Mouse (Mus musculus) MEL (cell line): ENCODE measurements around the gene Sms. TPM values are rescaled to one million over a fixed set of nuclear protein-coding genes. Genes with fewer than 3 reads are reported as not detected.

ENCODE experiments used
- DNase-seq: peaks from one replicate; pipeline ENCODE4 v3.0.0; 2011; ENCODE audit warnings: low read depth, low spot score
- H3K27ac ChIP-seq: 2 replicates; pipeline ENCODE4 v1.5.1; 2012; ENCODE audit warnings: low read depth, mild to moderate bottlenecking, control low read depth, low read length, moderate library complexity; ENCODE audit not compliant: control insufficient read depth
- H3K27me3 ChIP-seq, 2 experiments: fragments of 150-350 bp in 1 of 2; sonication (generic) in 1 of 2; 2 replicates each; pipeline ENCODE4 v1.6.1; 2012; ENCODE audit warnings: low read length in 2 of 2, mild to moderate bottlenecking in 2 of 2, improper control_type of control experiment in 1 of 2, moderate library complexity in 1 of 2; ENCODE audit not compliant: insufficient read depth in 2 of 2, control insufficient read depth in 1 of 2
- H3K36me3 ChIP-seq, 2 experiments: 2 replicates each; pipeline ENCODE4 v1.6.1; 2012 to 2014; ENCODE audit warnings: low read length in 2 of 2, improper control_type of control experiment in 1 of 2, inconsistent platforms in 1 of 2, mild to moderate bottlenecking in 1 of 2; ENCODE audit not compliant: insufficient read depth in 2 of 2, control insufficient read depth in 1 of 2
- H3K4me1 ChIP-seq, 2 experiments: fragments of 150-350 bp in 1 of 2; sonication (generic) in 1 of 2; 2 replicates each; pipeline ENCODE4 v1.6.1; 2012; ENCODE audit warnings: low read length in 2 of 2, improper control_type of control experiment in 1 of 2, mild to moderate bottlenecking in 1 of 2; ENCODE audit not compliant: insufficient read depth in 2 of 2, control insufficient read depth in 1 of 2
- H3K4me3 ChIP-seq, 2 experiments: fragments of 150-350 bp in 1 of 2; sonication (generic) in 1 of 2; 2 replicates each; pipeline ENCODE4 v1.5.1; 2012; ENCODE audit warnings: low read depth in 2 of 2, low read length in 2 of 2, mild to moderate bottlenecking in 2 of 2, moderate library complexity in 2 of 2, control low read depth in 1 of 2, improper control_type of control experiment in 1 of 2; ENCODE audit not compliant: control insufficient read depth in 1 of 2, insufficient read depth in 1 of 2
- H3K79me2 ChIP-seq: 2 replicates; pipeline ENCODE4 v1.6.1; 2012; ENCODE audit warnings: mild to moderate bottlenecking, low read length, moderate library complexity; ENCODE audit not compliant: control insufficient read depth, poor library complexity, insufficient read depth
- H3K9ac ChIP-seq: 2 replicates; pipeline ENCODE4 v1.6.1; 2012; ENCODE audit warnings: low read depth, mild to moderate bottlenecking, control low read depth, low read length, moderate library complexity; ENCODE audit not compliant: control insufficient read depth, poor library complexity, severe bottlenecking
- H3K9me3 ChIP-seq: fragments of 150-350 bp; sonication (generic); replicated peaks from 2 replicates; pipeline ENCODE4 v1.6.1; 2012; ENCODE audit warnings: mild to moderate bottlenecking, low read length, improper control_type of control experiment, moderate library complexity; ENCODE audit not compliant: insufficient read depth
- BHLHE40 ChIP-seq: IDR thresholded peaks from 2 replicates; pipeline ENCODE4 v1.6.1; 2012; ENCODE audit warnings: low read depth, mild to moderate bottlenecking, inconsistent platforms, low read length, improper control_type of control experiment, borderline replicate concordance
- CHD1 ChIP-seq: IDR thresholded peaks from 2 replicates; pipeline ENCODE4 v1.6.1; 2012; ENCODE audit warnings: low read depth, mild to moderate bottlenecking, inconsistent platforms, low read length, improper control_type of control experiment
- CHD2 ChIP-seq: IDR thresholded peaks from 2 replicates; pipeline ENCODE4 v1.6.1; 2011; ENCODE audit warnings: low read length, improper control_type of control experiment
- CTCF ChIP-seq, 3 experiments: IDR thresholded peaks in 2 of 3; conservative IDR thresholded peaks in 1 of 3; 2 replicates each; pipeline ENCODE4 v1.5.1; 2011 to 2012; ENCODE audit warnings: low read length in 3 of 3, low read depth in 2 of 3, mild to moderate bottlenecking in 2 of 3, improper control_type of control experiment in 1 of 3, inconsistent platforms in 1 of 3, mixed read lengths in 1 of 3, moderate library complexity in 1 of 3; ENCODE audit not compliant: control insufficient read depth in 1 of 3, insufficient read depth in 1 of 3, poor library complexity in 1 of 3, severe bottlenecking in 1 of 3
- E2F4 ChIP-seq: IDR thresholded peaks from 2 replicates; pipeline ENCODE4 v1.6.1; 2011; ENCODE audit warnings: low read depth, low read length, improper control_type of control experiment, borderline replicate concordance
- ELF1 ChIP-seq: IDR thresholded peaks from 2 replicates; pipeline ENCODE4 v1.6.1; 2014; ENCODE audit warnings: low read depth, mild to moderate bottlenecking, inconsistent platforms, low read length, improper control_type of control experiment, moderate library complexity
- EP300 ChIP-seq, 2 experiments: IDR thresholded peaks; 2 replicates each; pipeline ENCODE4 v1.6.1; 2011; ENCODE audit warnings: improper control_type of control experiment in 2 of 2, low read length in 2 of 2, low read depth in 1 of 2, mild to moderate bottlenecking in 1 of 2
- ETS1 ChIP-seq: IDR thresholded peaks from 2 replicates; pipeline ENCODE4 v1.6.1; 2012; ENCODE audit warnings: low read depth, mild to moderate bottlenecking, inconsistent platforms, low read length, improper control_type of control experiment, moderate library complexity
- GABPA ChIP-seq: IDR thresholded peaks from 2 replicates; pipeline ENCODE4 v1.6.1; 2012; ENCODE audit warnings: low read depth, mild to moderate bottlenecking, inconsistent platforms, low read length, improper control_type of control experiment, moderate library complexity
- GATA1 ChIP-seq: IDR thresholded peaks from 2 replicates; pipeline ENCODE4 v1.6.1; 2011; ENCODE audit warnings: low read depth, low read length, improper control_type of control experiment
- HCFC1 ChIP-seq: IDR thresholded peaks from 2 replicates; pipeline ENCODE4 v1.6.1; 2012; ENCODE audit warnings: low read depth, mild to moderate bottlenecking, inconsistent platforms, low read length, improper control_type of control experiment, moderate library complexity
- JUND ChIP-seq: IDR thresholded peaks from 2 replicates; pipeline ENCODE4 v1.6.1; 2011; ENCODE audit warnings: low read depth, mild to moderate bottlenecking, improper control_type of control experiment, low read length
- KAT2A ChIP-seq: conservative IDR thresholded peaks from 2 replicates; pipeline ENCODE4 v1.6.1; 2012; ENCODE audit warnings: low read depth, low read length, improper control_type of control experiment, inconsistent platforms
- MAFK ChIP-seq: IDR thresholded peaks from 2 replicates; pipeline ENCODE4 v1.6.1; 2011; ENCODE audit warnings: low read depth, mild to moderate bottlenecking, low read length, improper control_type of control experiment, borderline replicate concordance
- MAX ChIP-seq: IDR thresholded peaks from 2 replicates; pipeline ENCODE4 v1.6.1; 2011; ENCODE audit warnings: low read length, improper control_type of control experiment
- MEF2A ChIP-seq: IDR thresholded peaks from 2 replicates; pipeline ENCODE4 v1.6.1; 2014; ENCODE audit warnings: low read depth, mild to moderate bottlenecking, inconsistent platforms, low read length, improper control_type of control experiment; ENCODE audit not compliant: poor library complexity, insufficient replicate concordance, severe bottlenecking; ENCODE audit errors: extremely low read depth
- MXI1 ChIP-seq: IDR thresholded peaks from 2 replicates; pipeline ENCODE4 v1.6.1; 2011; ENCODE audit warnings: mild to moderate bottlenecking, low read depth, low read length, improper control_type of control experiment
- MYB ChIP-seq: IDR thresholded peaks from 2 replicates; pipeline ENCODE4 v1.6.1; 2011; ENCODE audit warnings: mild to moderate bottlenecking, low read depth, low read length, improper control_type of control experiment
- MYC ChIP-seq: IDR thresholded peaks from 2 replicates; pipeline ENCODE4 v1.6.1; 2011; ENCODE audit warnings: low read depth, mild to moderate bottlenecking, low read length, improper control_type of control experiment, moderate library complexity
- NELFE ChIP-seq: IDR thresholded peaks from 2 replicates; pipeline ENCODE4 v1.6.1; 2011; ENCODE audit warnings: low read depth, low read length, improper control_type of control experiment
- NRF1 ChIP-seq: IDR thresholded peaks from 2 replicates; pipeline ENCODE4 v1.6.1; 2014; ENCODE audit warnings: low read depth, mild to moderate bottlenecking, inconsistent platforms, low read length, improper control_type of control experiment, moderate library complexity; ENCODE audit not compliant: poor library complexity, insufficient read depth, severe bottlenecking
- POLR2A ChIP-seq, 2 experiments: IDR thresholded peaks; 2 replicates each; pipeline ENCODE4 v1.6.1; 2011 to 2012; ENCODE audit warnings: low read length in 2 of 2, mild to moderate bottlenecking in 2 of 2, control low read depth in 1 of 2, improper control_type of control experiment in 1 of 2, low read depth in 1 of 2, moderate library complexity in 1 of 2; ENCODE audit not compliant: control insufficient read depth in 1 of 2, insufficient read depth in 1 of 2, poor library complexity in 1 of 2
- POLR2AphosphoS2 ChIP-seq: IDR thresholded peaks from 2 replicates; pipeline ENCODE4 v1.6.1; 2011; ENCODE audit warnings: low read length, improper control_type of control experiment
- POLR2AphosphoS5 ChIP-seq: IDR thresholded peaks from 2 replicates; pipeline ENCODE4 v1.6.1; 2012; ENCODE audit warnings: low read depth, borderline replicate concordance, mild to moderate bottlenecking, inconsistent platforms, low read length, moderate library complexity, mixed read lengths
- RAD21 ChIP-seq: IDR thresholded peaks from 2 replicates; pipeline ENCODE4 v1.6.1; 2011; ENCODE audit warnings: mild to moderate bottlenecking, low read depth, low read length, improper control_type of control experiment
- RCOR1 ChIP-seq: IDR thresholded peaks from 2 replicates; pipeline ENCODE4 v1.6.1; 2012; ENCODE audit warnings: low read depth, mild to moderate bottlenecking, inconsistent platforms, low read length, improper control_type of control experiment
- SIN3A ChIP-seq: IDR thresholded peaks from 2 replicates; pipeline ENCODE4 v1.6.1; 2012; ENCODE audit warnings: low read length, improper control_type of control experiment, inconsistent platforms
- SMC3 ChIP-seq: IDR thresholded peaks from 2 replicates; pipeline ENCODE4 v1.6.1; 2011; ENCODE audit warnings: low read depth, low read length, improper control_type of control experiment
- TAL1 ChIP-seq: IDR thresholded peaks from 2 replicates; pipeline ENCODE4 v1.6.1; 2012; ENCODE audit warnings: mild to moderate bottlenecking, inconsistent platforms, low read length, moderate library complexity, mixed read lengths
- TBP ChIP-seq: IDR thresholded peaks from 2 replicates; pipeline ENCODE4 v1.8.0; 2011; ENCODE audit warnings: low read depth, low read length, improper control_type of control experiment
- TCF12 ChIP-seq: IDR thresholded peaks from 2 replicates; pipeline ENCODE4 v1.6.1; 2014; ENCODE audit warnings: low read depth, mild to moderate bottlenecking, inconsistent platforms, low read length, improper control_type of control experiment, moderate library complexity
- UBTF ChIP-seq: IDR thresholded peaks from 2 replicates; pipeline ENCODE4 v1.6.1; 2012; ENCODE audit warnings: low read depth, mild to moderate bottlenecking, inconsistent platforms, low read length, improper control_type of control experiment, moderate library complexity, borderline replicate concordance; ENCODE audit not compliant: insufficient read depth
- USF1 ChIP-seq: IDR thresholded peaks from 2 replicates; pipeline ENCODE4 v1.6.1; 2014; ENCODE audit warnings: low read depth, mild to moderate bottlenecking, inconsistent platforms, low read length, improper control_type of control experiment, moderate library complexity
- USF2 ChIP-seq, 2 experiments: IDR thresholded peaks; 2 replicates each; pipeline ENCODE4 v1.6.1; 2011 to 2012; ENCODE audit warnings: improper control_type of control experiment in 2 of 2, low read length in 2 of 2, borderline replicate concordance in 1 of 2, inconsistent platforms in 1 of 2, low read depth in 1 of 2, mild to moderate bottlenecking in 1 of 2; ENCODE audit not compliant: insufficient read depth in 1 of 2
- ZC3H11A ChIP-seq: IDR thresholded peaks from 2 replicates; pipeline ENCODE4 v1.6.1; 2012; ENCODE audit warnings: low read depth, mild to moderate bottlenecking, inconsistent platforms, low read length, improper control_type of control experiment
- ZKSCAN1 ChIP-seq: IDR thresholded peaks from 2 replicates; pipeline ENCODE4 v1.6.1; 2012; ENCODE audit warnings: low read depth, mild to moderate bottlenecking, inconsistent platforms, low read length, improper control_type of control experiment, moderate library complexity
- ZMIZ1 ChIP-seq: IDR thresholded peaks from 2 replicates; pipeline ENCODE4 v1.6.1; 2012; ENCODE audit warnings: low read depth, mild to moderate bottlenecking, inconsistent platforms, low read length, improper control_type of control experiment, moderate library complexity
- ZNF384 ChIP-seq: IDR thresholded peaks from 2 replicates; pipeline ENCODE4 v1.6.1; 2012; ENCODE audit warnings: low read depth, mild to moderate bottlenecking, inconsistent platforms, low read length, improper control_type of control experiment
- polyA plus RNA-seq, 2 experiments: library from polyadenylated mRNA; stranded (reverse) in 1 of 2; unstranded in 1 of 2; fragments of >175 nt in 1 of 2; fragments of >200 nt in 1 of 2; gene quantifications; 2 replicates each; pipeline versions ENCODE4 v1.2.1 to v1.2.4; 2012; ENCODE audit warnings: low replicate concordance in 2 of 2, low read depth in 1 of 2; ENCODE audit not compliant: insufficient read length in 2 of 2, insufficient read depth in 1 of 2, missing spikeins in 1 of 2
- total RNA-seq: library from RNA; depleted of rRNA; stranded (reverse); fragments of 300-350 nt; gene quantifications from 2 replicates; pipeline ENCODE4 v1.2.3, GENCODE M21; 2012

Sms gene
- total and polyA plus RNA-seq, 3 experiments, result 102 to 681 (median 144) TPM

GRCm38 (mm10) chrX:157462716-157463115, 29.4 kb downstream of the Sms start:
- DNase-seq, result peak; percentile 48
- Histone ChIP-seq H3K4me3 (no peak overlapping the region), H3K9ac (no peak overlapping the region), H3K27me3 (no peaks in the 10 kb centered on the region), H3K79me2 (peaks cover 2% of the 10 kb centered on the region; the same call in 1 of the 2 replicates), H3K36me3 (peaks cover 3 to 29% of the 10 kb centered on the region in 2 experiments; a peak in 3 of 4 replicates), H3K27ac (no peak overlapping the region), H3K4me1 (no peaks in the 10 kb centered on the region; a peak in 1 of 4 replicates), H3K9me3 (no peaks in the 10 kb centered on the region)
- TF ChIP-seq E2F4 (no peak), TAL1 (no peak), CHD2 (no peak), ZKSCAN1 (no peak), ZNF384 (peak; percentile 91), ETS1 (no peak), BHLHE40 (no peak), ZMIZ1 (no peak), MYB (no peak), ELF1 (no peak), TCF12 (no peak), TBP (no peak), GABPA (no peak), EP300 (IDR thresholded peaks at IDR 0.05; ENCODE audit: low read depth in 1 of 2, low read length in 2 of 2) (no peak), GATA1 (no peak), POLR2A (IDR thresholded peaks at IDR 0.05; ENCODE audit: control insufficient read depth in 1 of 2, insufficient read depth in 1 of 2, low read depth in 1 of 2, low read length in 2 of 2, poor library complexity in 1 of 2) (no peak), POLR2AphosphoS5 (no peak), MYC (no peak), KAT2A (no peak), POLR2AphosphoS2 (no peak), MEF2A (no peak), SIN3A (no peak), CTCF (IDR thresholded peaks at IDR 0.05 in 2 of 3, conservative IDR thresholded peaks at IDR 0.05 in 1 of 3; ENCODE audit: control insufficient read depth in 1 of 3, insufficient read depth in 1 of 3, low read depth in 2 of 3, low read length in 3 of 3, poor library complexity in 1 of 3, severe bottlenecking in 1 of 3) (peak in 2 of 3 experiments; percentile 33 to 65; a peak in 4 of 6 replicates), NRF1 (no peak), USF2 (IDR thresholded peaks at IDR 0.05; ENCODE audit: borderline replicate concordance in 1 of 2, insufficient read depth in 1 of 2, low read depth in 1 of 2, low read length in 2 of 2) (no peak), USF1 (no peak), HCFC1 (no peak), JUND (no peak), NELFE (no peak), CHD1 (no peak), UBTF (no peak), MAFK (no peak), MXI1 (no peak), RCOR1 (no peak), RAD21 (peak; percentile 65), SMC3 (peak; percentile 59), ZC3H11A (peak; percentile 30; the same call in 1 of the 2 replicates), MAX (no peak)
